Mouse (Mus musculus) layer of hippocampus, postnatal 36 days (tissue): ENCODE data around the gene Arpp21. TPM values are rescaled to one million over a fixed set of nuclear protein-coding genes. Genes with fewer than 3 reads are reported as not detected.

Experiments
- DNase-seq, 2 experiments: peaks; one replicate each; pipeline ENCODE4 v3.0.0; 2022
- total RNA-seq, 2 experiments: library from RNA; stranded (reverse); gene quantifications; 2 replicates each; pipeline ENCODE4 v1.2.3; 2021

Arpp21 gene
- total RNA-seq, 2 experiments from 2014 or later, result 221 to 241 TPM

DNA sequence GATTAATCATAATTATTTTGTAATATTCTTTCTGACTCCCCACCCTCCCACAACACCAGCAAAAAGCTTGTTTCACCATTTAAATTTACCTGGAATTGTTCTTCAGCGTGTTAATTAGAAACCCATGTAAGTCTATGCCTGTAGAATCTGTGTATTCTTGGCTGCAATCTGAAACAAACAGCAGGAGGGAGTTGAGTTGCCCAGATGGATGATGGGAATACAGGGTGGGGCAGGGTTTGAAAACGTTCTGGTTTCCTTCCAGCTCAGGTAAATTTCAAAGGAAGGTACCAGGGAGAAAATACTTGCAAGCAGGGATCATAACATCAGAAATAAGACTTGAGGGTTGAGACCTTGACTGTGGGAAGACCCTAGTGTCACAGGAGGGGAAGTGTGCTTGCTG is 58.2 kb downstream of the Arpp21 start:
- DNase-seq, result no peak

DNA sequence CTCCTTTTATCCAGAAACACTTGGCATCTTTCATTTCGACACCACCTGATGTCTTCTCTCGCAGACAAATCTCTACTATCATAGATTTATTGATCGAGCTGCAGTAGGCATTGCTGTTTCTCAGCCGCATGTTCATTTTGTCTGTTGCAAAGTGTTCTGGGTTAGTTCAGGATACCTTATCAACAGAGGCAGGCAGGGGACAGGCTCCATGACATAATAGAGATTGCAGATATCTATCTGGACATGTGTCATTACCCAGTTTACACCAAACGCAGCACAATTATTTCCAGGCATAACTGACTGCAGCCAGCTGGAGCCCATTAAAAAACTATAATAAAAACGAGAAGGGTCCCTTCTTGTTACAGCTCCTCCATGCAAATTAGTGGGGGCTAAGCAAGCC is 59.4 kb downstream of the Arpp21 start:
- no peak for DNase-seq

DNA sequence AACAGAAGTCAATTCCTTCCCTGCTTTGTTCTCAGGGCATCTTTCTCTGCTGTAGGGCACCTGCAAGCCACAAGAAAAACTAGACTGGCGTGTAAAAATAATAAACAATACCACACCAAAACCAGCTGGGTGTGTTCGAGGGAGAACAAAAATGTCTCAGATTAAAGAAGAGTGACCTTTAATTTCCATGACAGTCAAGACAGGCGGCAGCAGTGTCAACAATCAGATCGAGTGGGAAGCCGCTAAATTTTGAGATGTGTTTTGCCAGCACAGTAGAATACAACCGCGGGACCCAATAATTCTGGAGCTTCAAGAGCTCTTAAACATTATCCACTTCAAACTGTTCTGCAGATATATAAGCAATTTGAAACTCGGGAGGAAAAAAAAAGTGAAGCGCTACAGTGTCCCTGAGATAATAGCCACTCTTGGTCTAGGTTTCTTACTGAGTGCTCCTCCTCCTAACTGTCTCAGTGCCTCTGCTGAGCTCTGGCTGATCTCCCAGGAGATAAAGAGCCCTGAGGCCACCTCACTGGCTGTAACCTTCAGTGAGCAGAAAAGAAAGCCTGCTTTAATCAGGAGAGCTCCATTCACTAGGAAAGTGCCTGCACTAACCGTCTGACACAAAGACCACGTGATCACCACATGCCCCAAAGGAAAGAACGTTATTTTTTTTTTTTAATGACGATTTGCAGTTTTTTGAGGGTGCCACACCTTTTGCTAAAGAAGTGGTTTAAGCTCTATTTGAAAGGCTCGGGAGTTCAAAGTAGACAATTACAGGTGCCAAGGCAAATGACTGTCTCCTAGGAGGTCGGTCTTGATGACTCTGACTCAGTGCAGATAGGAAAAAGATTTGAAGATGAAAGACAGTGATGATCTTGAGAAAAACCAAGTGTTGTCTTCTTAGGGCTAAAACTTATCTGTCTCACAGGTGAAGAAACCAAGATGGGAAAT is 61.1 kb downstream of the Arpp21 start:
- DNase-seq, result no peak

DNA sequence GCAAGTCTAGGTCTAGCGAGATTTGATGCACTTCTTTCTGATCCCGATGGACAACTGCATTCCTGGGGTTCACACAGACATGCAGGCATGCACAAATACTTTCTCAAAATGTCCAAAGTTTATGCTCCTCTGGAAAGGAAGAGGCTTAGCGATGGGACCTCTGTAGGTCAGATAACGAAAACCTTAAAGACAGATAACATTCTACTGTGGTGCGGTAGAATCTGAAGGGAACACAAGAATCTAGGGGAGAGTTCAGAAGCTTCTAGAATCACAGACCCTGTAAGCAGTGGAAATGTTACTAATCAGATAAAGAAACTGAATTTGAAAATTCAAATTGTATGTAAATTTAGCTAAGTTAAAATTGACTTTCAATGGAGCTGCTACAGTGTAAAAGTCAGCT is 62.0 kb downstream of the Arpp21 start:
- no peak for DNase-seq

DNA sequence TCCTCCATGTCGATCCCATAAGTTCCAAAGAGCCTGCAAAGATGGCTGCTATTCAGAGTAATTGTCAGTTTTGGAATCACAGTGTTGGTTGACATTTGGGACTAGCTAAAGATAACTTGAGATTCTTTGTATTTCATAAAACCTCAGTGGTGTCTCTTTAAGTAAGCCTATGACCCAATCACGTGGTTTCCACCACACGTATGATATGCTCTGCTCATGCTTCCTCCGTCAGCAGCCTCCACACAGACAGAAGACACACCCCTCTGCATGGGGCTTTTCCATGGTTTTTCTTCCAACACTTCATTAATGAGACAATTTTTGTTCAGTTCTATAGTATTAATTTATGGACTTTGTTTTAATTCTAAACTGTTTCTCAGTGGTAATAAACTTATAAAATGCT is 71.1 kb downstream of the Arpp21 start:
- DNase-seq, result no peak

DNA sequence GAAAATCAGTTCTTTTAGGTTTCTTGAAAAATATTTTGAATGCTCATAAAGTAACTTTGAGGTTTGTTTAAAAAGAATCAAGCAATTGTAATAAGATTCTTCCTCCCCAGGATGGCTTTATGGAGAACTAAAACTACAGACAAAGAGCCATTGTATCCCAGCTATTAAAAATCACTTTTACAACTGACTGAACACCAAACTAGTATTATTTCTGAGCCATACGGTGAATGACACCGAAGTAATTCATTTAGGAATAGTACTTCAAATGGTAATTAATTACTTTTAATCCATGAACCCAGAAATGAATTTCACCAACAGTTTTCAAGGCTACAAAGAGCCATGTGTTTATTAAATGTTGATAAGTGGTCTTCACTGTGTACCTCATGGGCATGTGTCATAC is 74.8 kb downstream of the Arpp21 start:
- DNase-seq, result no peak

DNA sequence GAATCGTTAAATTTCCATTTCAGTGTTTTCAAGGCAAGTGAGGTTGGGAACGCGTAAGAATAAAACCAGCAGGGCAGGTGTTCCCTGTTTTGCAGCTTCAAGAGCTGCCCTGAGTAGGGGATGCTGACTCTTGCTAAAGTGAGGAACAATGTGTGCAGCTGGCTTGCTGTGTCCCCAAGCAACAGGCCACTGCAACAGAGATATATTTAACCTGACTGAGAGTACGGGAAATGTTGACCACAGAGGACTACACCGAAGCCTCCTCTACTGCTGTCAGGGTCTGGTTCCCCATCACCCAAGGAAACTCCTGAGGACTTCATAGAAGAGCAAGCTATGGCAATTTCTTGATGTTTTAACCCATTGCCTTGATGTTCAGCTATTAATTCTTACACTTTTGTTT is 81.8 kb downstream of the Arpp21 start:
- DNase-seq, result no peak

DNA sequence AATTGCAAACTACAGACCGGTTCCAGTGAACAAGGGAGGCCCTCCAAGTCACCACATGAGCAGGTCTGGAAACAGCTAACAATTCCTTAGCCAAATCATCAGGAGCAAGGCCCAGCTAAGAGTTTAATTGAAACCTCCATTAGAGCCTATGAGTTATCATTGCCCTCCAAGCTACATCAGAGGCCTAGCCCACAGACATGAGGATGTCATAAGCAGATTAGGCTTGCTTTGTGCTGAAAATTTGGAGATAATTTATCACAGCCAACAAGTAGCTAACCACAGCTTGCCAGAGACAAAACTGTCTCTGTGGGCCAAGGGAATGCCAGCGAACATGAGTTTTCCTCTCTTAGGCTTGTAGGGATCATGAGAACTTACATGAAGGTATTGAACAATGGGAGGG is 83.0 kb downstream of the Arpp21 start:
- no peak for DNase-seq

DNA sequence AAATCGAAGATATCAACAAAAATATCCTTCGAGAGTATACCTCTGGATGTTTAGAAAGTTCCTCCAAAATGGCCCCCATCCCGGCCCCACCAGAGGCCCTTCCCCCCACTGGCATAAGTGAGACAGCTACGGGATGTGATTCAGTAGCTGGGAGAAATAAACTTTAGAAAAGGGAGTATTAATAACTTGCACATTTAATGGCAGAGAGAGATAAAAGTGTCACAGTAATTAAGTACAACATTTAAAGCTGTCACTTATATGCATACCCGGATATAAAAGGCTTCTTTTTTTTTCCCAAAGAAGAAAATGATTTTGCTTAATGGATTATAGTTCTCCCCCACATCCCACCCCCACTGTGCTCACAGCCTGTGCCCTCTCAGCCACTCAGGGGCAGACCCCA is 84.6 kb downstream of the Arpp21 start:
- no peak for DNase-seq

DNA sequence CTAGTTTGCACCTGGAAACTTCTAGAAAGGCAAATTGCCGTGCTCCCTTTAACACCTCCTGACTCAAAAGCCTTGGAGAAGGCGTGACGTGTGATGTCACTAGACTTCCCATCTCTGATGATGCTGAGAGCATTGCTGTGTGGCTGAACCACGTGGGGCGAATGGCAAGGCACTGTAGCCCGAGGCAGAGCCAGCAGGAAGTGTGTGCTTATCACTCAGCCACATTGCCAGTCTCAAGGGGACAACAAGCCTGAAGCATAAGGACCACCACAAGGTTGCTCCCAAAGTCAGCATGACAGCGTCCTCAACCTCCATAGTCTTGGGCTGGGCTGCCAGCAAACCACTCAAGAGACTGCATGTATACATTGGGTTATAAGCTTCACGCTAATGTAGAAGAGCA is 95.1 kb downstream of the Arpp21 start:
- no peak for DNase-seq

DNA sequence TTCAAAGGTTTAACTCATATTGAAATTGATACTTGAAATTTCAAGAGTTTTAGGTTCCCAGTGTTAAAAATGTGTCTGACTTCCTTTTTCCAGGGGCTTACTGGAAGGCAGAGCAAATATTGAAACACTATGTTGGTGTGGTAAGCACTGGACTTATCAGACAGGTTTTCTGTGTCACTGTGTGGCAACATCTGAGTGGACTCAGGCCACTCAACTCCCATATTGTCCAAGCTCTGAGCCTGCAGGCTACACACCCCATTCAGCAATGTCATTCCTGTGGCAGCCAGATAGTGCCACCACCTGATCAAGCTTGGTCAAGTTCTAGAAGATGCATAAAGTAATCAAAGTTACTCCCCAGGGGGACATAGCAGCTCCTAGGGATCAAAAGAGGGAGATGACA is 97.9 kb downstream of the Arpp21 start:
- no peak for DNase-seq

DNA sequence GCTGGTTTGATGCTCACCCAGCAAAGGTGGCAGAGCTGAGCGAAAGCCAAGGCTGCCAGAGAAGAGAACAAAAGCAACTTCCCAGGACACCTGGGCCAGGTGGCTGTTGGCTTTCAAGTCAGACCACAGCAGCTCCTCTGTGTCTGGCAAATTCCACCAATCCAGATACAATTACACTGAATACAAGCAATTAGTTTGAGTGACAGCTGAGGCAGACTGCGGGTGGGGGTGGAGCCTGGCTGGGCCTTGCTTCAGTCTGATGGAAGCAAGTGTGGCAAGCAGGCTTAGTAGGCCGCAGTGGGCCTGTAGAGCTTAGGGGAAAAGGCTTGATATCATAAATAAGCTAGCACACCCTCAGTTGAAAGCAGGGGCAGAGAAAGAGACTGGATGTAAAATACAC is 104.9 kb downstream of the Arpp21 start:
- peak; percentile 56 to 68 for DNase-seq

DNA sequence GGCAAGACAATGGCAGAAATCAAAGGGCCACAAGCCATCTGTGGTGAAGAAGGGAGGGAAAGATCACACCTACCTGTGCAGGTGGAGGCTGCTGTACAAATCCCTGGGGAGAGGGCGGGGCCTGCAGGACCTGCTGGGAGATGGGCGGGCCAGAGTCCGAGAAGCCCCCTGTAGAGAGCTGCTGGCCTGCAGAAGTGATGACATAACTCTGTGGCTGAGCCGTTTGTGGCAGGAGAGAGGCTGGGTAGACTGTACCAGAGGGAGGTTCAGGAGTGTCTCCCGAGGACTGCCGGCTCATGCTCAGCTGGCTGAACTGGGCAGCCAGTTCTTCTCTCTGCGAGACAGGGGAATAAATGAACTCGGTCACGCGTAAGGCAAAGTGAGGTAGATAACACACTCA is 111.1 kb downstream of the Arpp21 start:
- DNase-seq, result no peak

DNA sequence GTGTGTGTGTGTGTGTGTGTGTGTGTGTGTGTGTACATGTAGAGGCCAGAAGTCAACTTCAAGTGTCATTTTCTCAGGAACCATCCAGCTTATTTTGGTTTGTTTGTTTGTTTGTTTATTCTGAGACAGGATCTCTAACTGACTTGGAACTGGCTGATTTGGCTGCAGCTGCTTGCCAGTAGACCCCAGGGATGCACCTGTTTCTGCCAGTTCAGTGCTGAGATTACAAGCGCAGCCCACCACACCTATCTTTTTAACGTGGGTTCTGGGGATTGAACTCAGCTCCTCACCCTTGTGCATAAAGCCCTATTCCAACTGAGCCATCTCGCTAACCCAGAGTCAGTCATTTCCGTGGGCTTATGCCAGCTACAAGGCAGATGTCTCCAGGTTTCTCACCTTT is 111.6 kb downstream of the Arpp21 start:
- DNase-seq, result no peak

DNA sequence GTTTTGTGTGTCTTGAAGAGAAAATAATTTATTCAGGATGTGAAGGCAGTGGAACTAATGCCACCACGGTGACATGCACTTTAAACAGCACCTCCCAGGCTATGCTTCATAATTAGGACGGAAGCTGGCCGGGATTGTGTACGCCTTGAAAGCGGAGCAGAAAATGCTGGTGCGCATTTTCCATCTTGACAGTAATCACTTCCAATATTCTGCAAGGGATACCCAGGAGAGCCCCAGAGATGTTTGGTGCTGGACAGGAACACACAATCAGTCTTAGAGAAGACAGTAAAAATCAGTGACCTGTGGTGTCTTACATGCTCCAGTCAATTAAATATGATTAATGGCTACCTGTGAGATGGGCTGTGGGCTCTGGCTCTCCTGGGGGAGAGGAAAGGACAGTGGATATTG is 112.3 kb downstream of the Arpp21 start:
- DNase-seq, result no peak

DNA sequence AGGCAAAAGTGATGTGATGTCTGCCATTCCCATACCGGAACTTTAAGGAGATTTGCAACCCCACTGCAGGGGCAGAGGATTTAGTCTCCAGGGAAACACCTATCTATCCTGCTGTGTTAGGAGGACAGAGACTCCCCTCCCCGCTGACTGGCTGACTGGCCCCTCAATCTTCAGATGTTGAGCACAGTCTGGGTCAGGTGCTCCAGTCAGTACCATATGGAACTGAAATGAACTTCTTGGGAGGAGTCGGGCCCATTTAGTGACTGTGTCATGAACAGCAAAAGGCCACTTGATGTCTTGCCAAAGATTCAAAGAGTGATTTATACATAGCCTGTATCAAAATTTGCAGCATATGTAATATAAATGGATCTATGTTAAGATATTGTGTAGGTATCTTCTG is 116.2 kb downstream of the Arpp21 start:
- no peak for DNase-seq

DNA sequence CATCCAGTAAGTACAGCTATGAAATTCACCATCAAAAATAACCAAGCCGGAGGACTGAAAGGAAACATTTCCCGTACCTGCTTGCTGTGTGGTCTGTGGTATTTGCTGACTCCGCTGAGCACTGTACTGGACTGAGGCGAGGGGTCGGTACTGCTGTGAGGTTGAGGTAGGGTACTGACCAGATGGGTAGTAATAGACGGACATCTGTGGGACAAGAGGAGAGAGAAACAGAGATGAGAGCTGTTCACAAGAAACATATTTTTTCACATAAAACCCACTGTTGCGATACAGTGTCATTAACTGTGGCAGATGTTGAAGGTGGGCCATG is 116.7 kb downstream of the Arpp21 start:
- no peak for DNase-seq

DNA sequence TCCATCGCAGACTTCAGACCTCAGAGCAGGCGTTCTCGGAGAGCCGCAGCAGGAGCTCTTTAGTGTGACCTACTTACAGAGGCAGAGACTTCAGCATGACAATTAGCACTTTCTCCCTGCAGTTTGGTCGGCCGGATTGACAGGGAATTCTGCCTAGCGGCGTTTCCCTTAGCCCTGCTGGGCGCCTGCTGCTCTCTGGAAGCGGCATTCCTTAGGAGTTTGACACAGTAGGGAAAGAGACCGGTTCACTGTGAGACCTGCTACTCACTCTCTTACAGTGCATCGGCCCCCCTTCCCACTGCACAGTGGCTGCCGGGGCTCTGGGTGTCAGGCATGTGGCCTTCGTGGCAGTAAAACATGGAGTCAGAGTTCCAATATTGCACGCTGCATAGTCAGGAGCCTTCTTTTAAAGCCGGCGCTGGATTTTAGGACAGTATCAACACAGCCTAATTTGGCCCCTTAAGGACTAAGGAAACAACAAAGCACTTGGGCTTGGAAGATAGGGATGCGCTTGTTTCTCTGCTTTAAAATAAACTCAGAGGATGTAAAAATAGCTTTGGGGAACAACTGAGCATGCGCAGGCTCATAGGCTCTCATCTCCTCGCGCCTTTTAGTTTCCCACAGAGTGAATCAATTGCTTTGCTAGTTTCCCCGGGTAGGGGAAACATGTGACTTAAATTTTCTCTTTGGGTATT is 117.2 kb downstream of the Arpp21 start:
- DNase-seq, result peak; percentile 40 to 53

DNA sequence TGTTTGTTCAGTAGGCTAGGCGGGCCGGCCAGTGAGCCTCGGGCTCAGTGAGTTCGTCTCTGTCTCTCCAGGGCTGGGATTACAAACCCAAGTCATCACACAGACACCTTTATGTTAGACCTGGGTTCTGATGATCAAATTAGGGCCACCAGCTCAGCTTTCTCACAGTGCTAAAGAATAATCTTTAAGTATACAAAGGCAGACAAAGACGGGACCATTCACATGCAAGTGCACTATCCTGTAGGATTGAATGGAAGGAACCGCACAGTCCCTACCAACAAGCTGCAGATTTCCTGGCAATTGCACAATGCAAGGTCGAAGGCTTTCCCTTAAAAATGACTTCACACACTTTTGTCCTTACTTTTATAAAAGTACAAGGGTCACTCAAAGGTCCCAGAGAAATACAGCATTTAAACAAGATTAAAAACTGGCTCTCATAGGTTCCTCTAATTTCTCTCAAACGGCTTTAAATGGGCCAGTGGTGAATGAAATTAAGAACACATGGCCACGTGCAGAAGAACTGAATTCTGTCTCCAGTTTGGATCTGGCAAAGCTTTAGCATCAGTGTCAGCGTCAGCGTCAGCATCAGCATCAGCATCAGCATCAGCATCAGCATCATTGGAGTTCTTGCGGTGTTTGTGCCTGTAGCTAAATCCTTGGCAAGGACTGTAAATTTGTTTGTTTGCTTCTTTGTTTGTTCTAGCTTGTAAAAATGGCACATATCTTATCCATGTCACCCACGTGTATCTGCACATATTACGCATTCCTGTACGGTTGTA is 117.9 kb downstream of the Arpp21 start:
- no peak for DNase-seq

DNA sequence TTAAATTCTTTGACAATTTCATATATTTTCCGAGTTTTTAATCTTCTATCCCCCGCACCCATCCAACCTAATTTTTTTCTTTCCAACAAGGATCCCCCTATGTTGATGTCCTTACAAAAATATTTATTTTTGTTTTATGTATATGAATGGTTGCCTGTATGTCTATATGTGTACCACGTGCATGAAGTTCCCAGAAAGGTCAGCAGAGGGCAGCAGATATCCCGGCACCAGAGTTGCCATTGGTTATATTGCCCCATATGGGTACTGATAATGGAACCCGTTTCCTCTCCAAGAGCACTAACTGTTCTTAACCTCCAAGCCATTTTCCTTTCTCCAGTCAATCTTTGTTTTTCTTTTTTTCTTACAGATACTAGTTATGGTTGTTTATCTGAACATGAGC is 124.1 kb downstream of the Arpp21 start:
- no peak for DNase-seq

DNA sequence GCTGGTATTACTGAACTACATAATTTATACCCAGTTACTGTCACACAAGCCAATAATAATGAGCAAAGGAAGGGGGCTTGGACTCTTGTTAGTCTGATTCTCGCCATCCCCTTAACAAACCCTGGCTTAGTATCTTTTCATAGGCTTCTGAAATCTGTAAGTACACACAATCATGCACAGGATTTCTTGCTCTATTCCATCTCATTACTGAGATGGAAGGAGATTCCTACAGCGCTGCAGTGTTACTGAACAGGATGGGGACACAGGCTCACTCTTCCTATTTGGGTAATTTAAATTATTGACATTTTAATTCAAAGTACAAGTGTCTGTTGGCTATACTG is 132.9 kb downstream of the Arpp21 start:
- no peak for DNase-seq

DNA sequence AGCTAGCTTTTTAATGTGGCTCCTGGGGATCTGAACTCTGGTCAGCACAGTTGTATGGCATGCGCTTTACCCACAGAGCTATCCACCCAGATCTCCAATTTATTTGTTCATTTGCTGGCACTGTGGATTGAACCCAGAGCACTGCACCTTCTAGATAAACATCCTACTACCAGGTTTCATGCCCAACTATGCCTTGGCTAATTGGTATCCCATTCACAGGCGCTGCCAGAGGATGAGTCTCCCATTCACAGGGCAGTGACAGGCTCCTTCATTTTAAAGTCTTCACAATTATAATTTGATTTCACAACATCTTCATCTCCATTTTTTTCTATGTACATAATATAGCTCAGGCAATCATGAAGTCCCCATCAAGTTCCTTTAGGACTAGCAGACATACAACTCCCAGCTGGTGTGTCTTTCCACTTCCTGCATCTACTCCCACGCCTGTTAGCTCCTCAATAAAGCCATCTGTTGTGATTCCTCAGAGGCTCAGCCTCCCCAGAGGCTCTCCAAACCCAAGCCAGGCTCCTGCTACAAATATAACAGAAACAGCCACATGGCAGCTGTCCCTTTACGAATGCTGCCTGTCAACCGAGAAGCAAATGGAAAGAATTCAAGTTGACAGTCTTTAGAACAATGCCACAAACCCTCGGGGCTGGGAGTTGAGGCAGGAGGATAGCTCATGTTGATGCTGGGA is 133.4 kb downstream of the Arpp21 start:
- peak; percentile 76 to 82 for DNase-seq
